Mouse (Mus musculus) urinary bladder, postnatal 10 days (tissue): ENCODE data around the gene Lrrc9.

Experiments
- DNase-seq: peaks from one replicate; pipeline ENCODE4 v3.0.0; 2022; ENCODE audit warnings: low spot score

Gene Lrrc9

GRCm38 (mm10) chr12:72476773-72477450, 35.2 kb downstream of the Lrrc9 start:
- no peak for DNase-seq

GRCm38 (mm10) chr12:72482226-72482625, 40.6 kb downstream of the Lrrc9 start:
- DNase-seq: no peak

- no peak for DNase-seq
These were observed 43.2 kb downstream of the Lrrc9 start for GRCm38 (mm10) chr12:72484872-72485271.

GRCm38 (mm10) chr12:72487498-72487897, 45.8 kb downstream of the Lrrc9 start:
- DNase-seq: no peak

GRCm38 (mm10) chr12:72489995-72490394, 48.3 kb downstream of the Lrrc9 start:
- no peak for DNase-seq

- DNase-seq: no peak
These were observed 49.5 kb downstream of the Lrrc9 start for GRCm38 (mm10) chr12:72491063-72491719.

GRCm38 (mm10) chr12:72496866-72497600, 55.4 kb downstream of the Lrrc9 start:
- DNase-seq: no peak

- no peak for DNase-seq
These were observed 67.9 kb downstream of the Lrrc9 start for GRCm38 (mm10) chr12:72509606-72510005.

- no peak for DNase-seq
These were observed 73.8 kb downstream of the Lrrc9 start for GRCm38 (mm10) chr12:72515446-72515845.

GRCm38 (mm10) chr12:72518114-72518728, 76.6 kb downstream of the Lrrc9 start:
- no peak for DNase-seq

- no peak for DNase-seq
These were observed 77.7 kb downstream of the Lrrc9 start for GRCm38 (mm10) chr12:72519352-72519751.

- no peak for DNase-seq
These were observed 78.2 kb downstream of the Lrrc9 start for GRCm38 (mm10) chr12:72519855-72520254.

GRCm38 (mm10) chr12:72520645-72521044, 79.0 kb downstream of the Lrrc9 start:
- DNase-seq: no peak

GRCm38 (mm10) chr12:72525588-72525987, 83.9 kb downstream of the Lrrc9 start:
- DNase-seq: no peak

GRCm38 (mm10) chr12:72532303-72532702, 90.6 kb downstream of the Lrrc9 start:
- DNase-seq: no peak

GRCm38 (mm10) chr12:72533986-72534385, 92.3 kb downstream of the Lrrc9 start:
- DNase-seq: no peak

- DNase-seq: no peak
These were observed 93.9 kb downstream of the Lrrc9 start for GRCm38 (mm10) chr12:72535599-72535998.

GRCm38 (mm10) chr12:72536021-72536597, 94.4 kb downstream of the Lrrc9 start, which contains the start of gene Pcnx4:
Pcnx4 (plus strand) TSS chr12:72536383.
- DNase-seq: peak; percentile 78

GRCm38 (mm10) chr12:72538571-72538970, 96.9 kb downstream of the Lrrc9 start:
- no peak for DNase-seq

- no peak for DNase-seq
These were observed 112.7 kb downstream of the Lrrc9 start for GRCm38 (mm10) chr12:72554347-72554746.

- DNase-seq: no peak
These were observed 122.7 kb downstream of the Lrrc9 start for GRCm38 (mm10) chr12:72564281-72564795.
